Mouse (Mus musculus) neural tube, embryonic 13.5 days (tissue): Measurements from ENCODE around the gene Hsf2bp. TPM values are rescaled to one million over a fixed set of nuclear protein-coding genes. Genes with fewer than 3 reads are reported as not detected.
"Not testable (repeated sequence)": the region's sequence is repeated elsewhere in the genome, so short reads cannot be mapped to it uniquely, and the experiment has no call there.

Experiments
- ATAC-seq: fragments of 200-750 bp; cut with Nextera tagmentation; 2 replicates; pipeline ENCODE4 v1.8.0; 2017; ENCODE audit warnings: low read depth, mild to moderate bottlenecking, moderate TSS enrichment, moderate library complexity
- H3K27ac ChIP-seq: fragments of 300-500 bp; sonication (generic); replicated peaks from 2 replicates; pipeline ENCODE4 v1.5.1; 2015; ENCODE audit warnings: moderate library complexity, mild to moderate bottlenecking, inconsistent platforms
- H3K27me3 ChIP-seq: fragments of 300-500 bp; sonication (generic); 2 replicates; pipeline ENCODE4 v1.6.1; 2015; ENCODE audit warnings: mild to moderate bottlenecking, inconsistent platforms
- H3K36me3 ChIP-seq: fragments of 300-500 bp; sonication (generic); 2 replicates; pipeline ENCODE4 v1.6.1; 2015; ENCODE audit warnings: mild to moderate bottlenecking, inconsistent platforms
- H3K4me1 ChIP-seq: fragments of 300-500 bp; sonication (generic); replicated peaks from 2 replicates; pipeline ENCODE4 v1.6.1; 2015; ENCODE audit warnings: inconsistent platforms
- H3K4me2 ChIP-seq: fragments of 300-500 bp; sonication (generic); 2 replicates; pipeline ENCODE4 v1.6.1; 2015; ENCODE audit warnings: inconsistent platforms, mild to moderate bottlenecking, moderate library complexity
- H3K4me3 ChIP-seq: fragments of 300-500 bp; sonication (generic); 2 replicates; pipeline ENCODE4 v1.5.1; 2015; ENCODE audit warnings: mild to moderate bottlenecking, inconsistent platforms
- H3K9ac ChIP-seq: fragments of 300-500 bp; sonication (generic); 2 replicates; pipeline ENCODE4 v1.6.1; 2015; ENCODE audit warnings: moderate library complexity, mild to moderate bottlenecking, inconsistent platforms
- H3K9me3 ChIP-seq: fragments of 300-500 bp; sonication (generic); 2 replicates; pipeline ENCODE4 v1.6.1; 2016; ENCODE audit warnings: inconsistent platforms
- WGBS: fragments of 180-500 bp; shearing (Covaris S2); methylation state at CpG from one replicate; pipeline ENCODE4 v1.1.7; 2015; 5-methylcytosine and 5-hydroxymethylcytosine counted together
- polyA plus RNA-seq: library from polyadenylated mRNA; unstranded; fragments of >200 nt; fragmentation: Nextera tagmentation; extraction: Ambion mirVana; gene quantifications from 2 replicates; pipeline ENCODE4 v1.2.1, GENCODE M21; 2015

Gene Hsf2bp
- polyA plus RNA-seq, result 0.38 and 0.59 TPM in 2 replicates

DNA sequence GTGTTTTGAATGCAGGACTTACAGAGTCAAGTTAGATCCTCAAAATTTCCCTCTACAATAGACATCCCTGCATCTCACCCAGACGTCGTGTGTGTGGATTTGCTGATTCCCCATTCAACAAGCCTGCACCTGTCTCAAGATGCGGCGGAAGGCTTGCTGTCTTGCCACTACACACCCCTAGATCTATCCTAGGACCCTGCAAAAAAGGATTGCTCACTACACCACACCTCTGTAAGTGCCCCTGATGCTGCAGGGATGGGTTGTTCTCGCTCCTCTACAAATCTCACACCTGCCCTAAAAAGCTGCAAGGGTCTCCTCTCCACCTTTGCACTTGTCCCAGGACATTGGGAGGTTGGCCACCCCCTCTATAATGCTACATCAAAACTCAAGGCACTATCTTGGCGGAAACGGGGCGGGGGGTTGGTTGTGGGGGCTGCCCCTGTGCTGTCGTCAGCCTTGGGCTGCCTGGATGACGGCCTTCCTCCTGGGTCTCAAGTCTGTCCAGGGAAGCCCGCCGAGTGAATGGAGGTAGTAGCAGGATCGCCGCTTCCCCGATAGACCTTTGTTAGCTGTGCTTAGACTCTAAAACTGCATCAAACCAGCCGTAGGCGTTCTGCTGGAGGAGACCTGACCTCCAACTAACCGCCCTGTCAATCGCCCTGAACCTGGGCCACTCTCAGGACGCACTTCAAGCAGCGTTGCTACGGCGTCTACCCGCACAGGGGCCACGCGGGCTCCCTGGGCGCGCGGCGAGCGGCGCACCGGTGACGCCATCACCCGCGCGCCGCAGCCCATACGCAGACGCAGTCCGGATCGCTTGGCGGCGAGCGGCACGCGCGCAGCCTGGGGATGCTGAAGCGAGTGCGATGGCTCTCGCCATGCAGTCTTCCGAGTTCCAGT lies at the start of gene Hsf2bp, which contains the start of gene Rrp1b:
Gene Hsf2bp (minus strand): TSS at position 741 of the 900 bp plus-strand sequence.
Gene Rrp1b (plus strand): TSS at position 492 of the 900 bp plus-strand sequence.
- peak within 1 kb of the TSS; percentile 93 for H3K4me3 ChIP-seq
- H3K9me3 ChIP-seq, result no peaks in the 10 kb centered on the region
- WGBS, result 6% methylated on average over 52 of the region's 52 CpGs
- peak within 1 kb of the TSS; percentile 96 for H3K4me2 ChIP-seq
- H3K9ac ChIP-seq, result peak within 1 kb of the TSS; percentile 85
- H3K36me3 ChIP-seq, result no peaks in the 10 kb centered on the region
- no peaks in the 10 kb centered on the region for H3K27me3 ChIP-seq
- H3K27ac ChIP-seq, result peak within 1 kb of the TSS; percentile 84
- peaks cover 24% of the 10 kb centered on the region for H3K4me1 ChIP-seq
- peak; percentile 96 for ATAC-seq

- no peaks in the 10 kb centered on the region for H3K27me3 ChIP-seq
- 95% methylated on average over 2 of the region's 2 CpGs for WGBS
- no peak for ATAC-seq
Measured at GRCm38 (mm10) chr17:32083351-32083750, 47.2 kb upstream of the Hsf2bp start.

DNA sequence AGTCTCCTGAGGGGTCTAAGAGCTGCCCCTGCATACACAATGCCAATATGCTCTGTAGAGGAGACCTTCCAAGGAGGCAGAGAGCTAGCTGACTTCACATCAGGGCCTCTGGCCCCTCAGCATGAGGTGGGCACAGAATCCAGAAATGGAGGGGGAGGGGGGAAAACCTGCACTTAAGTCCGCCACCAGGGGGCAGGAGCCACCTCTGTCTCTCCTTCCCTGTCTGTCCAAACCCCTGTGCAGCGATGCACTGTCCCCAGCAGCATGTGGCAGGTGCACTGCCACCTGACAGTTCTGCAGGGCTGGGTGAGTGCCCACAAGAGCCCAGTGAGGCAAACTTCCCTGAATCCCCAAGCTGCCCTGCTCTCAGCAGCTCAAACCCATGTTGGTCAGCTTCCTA lies 39.0 kb upstream of the Hsf2bp start:
- WGBS, result 5% methylated on average over 2 of the region's 2 CpGs
- no peak overlapping the region for H3K9ac ChIP-seq

More at GRCm38 (mm10) chr17:32083351-32083750, 47.2 kb upstream of the Hsf2bp start:
- Histone ChIP-seq H3K9ac (no peak overlapping the region), H3K4me3 (no peak overlapping the region), H3K36me3 (no peaks in the 10 kb centered on the region), H3K27ac (no peak overlapping the region), H3K4me2 (no peak overlapping the region), H3K9me3 (0 out of 2 replicates have a peak, but pooled peaks cover 5% of the 10 kb centered on the region), H3K4me1 (no peaks in the 10 kb centered on the region)

GRCm38 (mm10) chr17:32074658-32075057 lies 38.5 kb upstream of the Hsf2bp start:
- Histone ChIP-seq H3K36me3 (no peaks in the 10 kb centered on the region), H3K9me3 (peaks cover 8% of the 10 kb centered on the region; the same call in 1 of the 2 replicates), H3K4me1 (no peaks in the 10 kb centered on the region), H3K4me3 (no peak overlapping the region), H3K9ac (no peak overlapping the region), H3K27me3 (no peaks in the 10 kb centered on the region), H3K27ac (no peak overlapping the region), H3K4me2 (no peak overlapping the region)
- WGBS, result 64% methylated on average over 4 of the region's 4 CpGs
- no peak for ATAC-seq

More for the DNA sequence above, 39.0 kb upstream of the Hsf2bp start:
- Histone ChIP-seq H3K9me3 (0 out of 2 replicates have a peak, but pooled peaks cover 3% of the 10 kb centered on the region), H3K4me2 (no peak overlapping the region), H3K4me1 (no peaks in the 10 kb centered on the region), H3K4me3 (no peak overlapping the region), H3K36me3 (no peaks in the 10 kb centered on the region), H3K27me3 (no peaks in the 10 kb centered on the region), H3K27ac (no peak overlapping the region)
- 0 out of 2 replicates have a peak, but pooled peaks have one; percentile 30 for ATAC-seq

- ATAC-seq, result no peak; the same call in 1 of the 2 replicates
- H3K4me3 ChIP-seq, result no peak overlapping the region
- no peaks in the 10 kb centered on the region for H3K36me3 ChIP-seq
- WGBS, result 7% methylated on average over 2 of the region's 2 CpGs
- H3K9ac ChIP-seq, result no peak overlapping the region
- no peak overlapping the region for H3K27ac ChIP-seq
- no peaks in the 10 kb centered on the region for H3K4me1 ChIP-seq
- H3K27me3 ChIP-seq, result no peaks in the 10 kb centered on the region
- peaks cover 9% of the 10 kb centered on the region; the same call in 1 of the 2 replicates for H3K9me3 ChIP-seq
- no peak overlapping the region for H3K4me2 ChIP-seq
Measured at GRCm38 (mm10) chr17:32073359-32073758, 37.2 kb upstream of the Hsf2bp start.

DNA sequence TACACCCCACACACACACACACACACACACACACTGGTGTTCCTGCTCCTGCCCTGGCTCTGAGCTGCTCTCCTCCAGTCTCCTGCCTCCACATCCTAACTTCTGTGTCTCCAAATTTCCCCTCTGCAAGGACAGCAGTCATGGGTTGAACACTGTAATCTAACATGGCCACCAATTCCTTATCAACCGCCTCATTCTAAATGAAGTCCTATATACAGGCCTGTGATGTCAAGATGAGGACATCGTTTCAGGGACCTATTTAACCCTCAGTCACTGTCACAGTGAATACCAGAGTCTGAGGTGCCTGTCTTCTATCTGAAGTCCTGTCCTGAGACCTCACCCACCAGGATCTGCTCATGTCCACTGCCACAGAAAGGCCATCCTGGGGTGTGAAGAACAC lies 32.7 kb upstream of the Hsf2bp start:
- 91% methylated on average over 2 of the region's 2 CpGs for WGBS
- Histone ChIP-seq H3K27me3 (no peaks in the 10 kb centered on the region), H3K4me3 (no peak overlapping the region), H3K9me3 (peaks cover 9% of the 10 kb centered on the region; the same call in 1 of the 2 replicates), H3K9ac (no peak overlapping the region), H3K27ac (no peak overlapping the region), H3K4me2 (no peak overlapping the region), H3K36me3 (no peaks in the 10 kb centered on the region), H3K4me1 (no peaks in the 10 kb centered on the region)
- no peak for ATAC-seq

DNA sequence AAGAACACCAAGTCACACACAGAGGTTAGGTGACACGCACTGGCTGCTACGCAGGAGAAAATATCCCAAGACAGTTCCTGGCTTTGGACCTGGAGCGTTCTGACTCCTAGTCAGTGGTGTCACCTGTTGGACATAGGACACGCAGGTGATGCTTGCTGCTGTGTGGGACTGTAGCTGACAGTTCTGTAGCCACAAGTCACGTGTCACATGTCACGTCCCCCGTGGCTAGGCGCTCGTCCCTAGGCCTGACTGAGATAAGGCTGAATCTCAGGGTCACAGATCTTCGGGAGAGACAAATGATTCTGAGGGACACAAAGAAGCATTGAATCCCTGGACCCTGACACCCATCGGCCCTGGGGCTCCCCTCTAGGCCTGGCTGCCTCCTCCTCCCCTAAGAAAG lies 32.2 kb upstream of the Hsf2bp start:
- 91% methylated on average over 11 of the region's 11 CpGs for WGBS
- no peak overlapping the region for H3K4me2 ChIP-seq
- no peak overlapping the region for H3K9ac ChIP-seq
- H3K27me3 ChIP-seq, result no peaks in the 10 kb centered on the region
- no peak overlapping the region for H3K4me3 ChIP-seq
- no peaks in the 10 kb centered on the region for H3K4me1 ChIP-seq
- no peak for ATAC-seq
- peaks cover 9% of the 10 kb centered on the region; the same call in 1 of the 2 replicates for H3K9me3 ChIP-seq
- no peaks in the 10 kb centered on the region for H3K36me3 ChIP-seq
- H3K27ac ChIP-seq, result no peak overlapping the region

DNA sequence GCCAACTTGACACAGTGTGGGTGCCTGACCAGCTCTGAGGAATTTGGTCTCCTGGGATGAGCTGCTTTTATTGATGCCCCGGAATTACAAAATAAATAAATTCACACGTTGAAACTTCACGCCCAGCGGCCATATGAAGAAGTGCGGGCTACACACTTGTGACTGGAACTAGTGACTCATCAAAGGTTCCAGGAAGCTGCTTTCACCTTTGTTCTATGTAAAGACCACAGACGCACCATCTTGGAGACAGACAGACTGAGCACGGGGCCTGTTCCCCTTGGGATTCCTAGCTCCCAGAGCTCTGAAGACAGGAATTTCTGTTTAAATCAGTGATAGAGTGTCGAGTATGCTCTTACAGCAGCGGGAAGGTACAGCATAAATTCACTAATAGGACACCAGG lies 31.4 kb upstream of the Hsf2bp start:
- H3K9me3 ChIP-seq, result peaks cover 9% of the 10 kb centered on the region; the same call in 1 of the 2 replicates
- no peak overlapping the region for H3K9ac ChIP-seq
- no peaks in the 10 kb centered on the region for H3K4me1 ChIP-seq
- ATAC-seq, result no peak
- H3K27ac ChIP-seq, result no peak overlapping the region
- no peaks in the 10 kb centered on the region for H3K27me3 ChIP-seq
- H3K4me2 ChIP-seq, result no peak overlapping the region
- 80% methylated on average over 9 of the region's 9 CpGs for WGBS
- H3K36me3 ChIP-seq, result 0 out of 2 replicates have a peak, but pooled peaks cover under 1% of the 10 kb centered on the region
- no peak overlapping the region for H3K4me3 ChIP-seq

DNA sequence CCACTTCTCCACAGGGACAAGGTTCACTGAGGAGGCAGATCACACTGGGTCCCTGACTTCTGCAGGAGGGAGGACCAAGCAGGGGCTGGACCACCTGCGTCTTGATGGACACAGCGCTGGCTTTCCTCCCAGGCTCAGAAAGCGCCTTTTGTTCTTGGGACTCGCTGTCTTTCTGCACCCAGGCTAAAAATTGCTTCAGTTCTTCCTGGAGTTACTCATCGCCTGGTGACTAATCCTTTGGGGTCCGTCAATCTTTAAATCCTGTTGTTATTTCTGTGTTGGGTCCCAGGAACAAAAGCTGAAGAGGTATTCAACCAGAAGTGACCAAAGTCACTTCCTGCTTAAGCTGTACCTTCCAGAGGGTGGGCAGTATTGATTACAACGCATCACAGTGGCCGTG lies 28.6 kb upstream of the Hsf2bp start:
- H3K27me3 ChIP-seq, H3K9me3 ChIP-seq, H3K27ac ChIP-seq, H3K4me2 ChIP-seq, H3K9ac ChIP-seq, H3K4me3 ChIP-seq, ATAC-seq, H3K4me1 ChIP-seq: not testable (repeated sequence)
- WGBS, result 73% methylated on average over 8 of the region's 8 CpGs
- H3K36me3 ChIP-seq, result peaks cover 28% of the 10 kb centered on the region

- no peaks in the 10 kb centered on the region for H3K9me3 ChIP-seq
- ATAC-seq, result no peak
- 74% methylated on average over 2 of the region's 2 CpGs for WGBS
- no peaks in the 10 kb centered on the region for H3K4me1 ChIP-seq
- no peak overlapping the region for H3K27ac ChIP-seq
- H3K4me2 ChIP-seq, result no peak overlapping the region
- H3K36me3 ChIP-seq, result peaks cover 39% of the 10 kb centered on the region
- no peaks in the 10 kb centered on the region for H3K27me3 ChIP-seq
- no peak overlapping the region for H3K4me3 ChIP-seq
- H3K9ac ChIP-seq, result no peak overlapping the region
Measured at GRCm38 (mm10) chr17:32063654-32064053, 27.5 kb upstream of the Hsf2bp start.

GRCm38 (mm10) chr17:32061219-32061618 lies 25.1 kb upstream of the Hsf2bp start:
- Histone ChIP-seq H3K27me3 (no peaks in the 10 kb centered on the region), H3K36me3 (peaks cover 63% of the 10 kb centered on the region), H3K4me2 (no peak overlapping the region), H3K27ac (no peak overlapping the region), H3K4me3 (no peak overlapping the region), H3K9ac (no peak overlapping the region), H3K4me1 (no peaks in the 10 kb centered on the region), H3K9me3 (no peaks in the 10 kb centered on the region)
- ATAC-seq, result no peak
- 96% methylated on average over 14 of the region's 14 CpGs for WGBS

- H3K27me3 ChIP-seq, result no peaks in the 10 kb centered on the region
- no peak overlapping the region for H3K9ac ChIP-seq
- H3K4me1 ChIP-seq, result no peaks in the 10 kb centered on the region
- no peak overlapping the region for H3K4me3 ChIP-seq
- no peak overlapping the region for H3K27ac ChIP-seq
- WGBS, result 93% methylated on average over 2 of the region's 2 CpGs
- no peak for ATAC-seq
- peaks cover 85% of the 10 kb centered on the region for H3K36me3 ChIP-seq
- no peaks in the 10 kb centered on the region for H3K9me3 ChIP-seq
- H3K4me2 ChIP-seq, result no peak overlapping the region
Measured at GRCm38 (mm10) chr17:32059084-32059483, 22.9 kb upstream of the Hsf2bp start.
